Mouse (Mus musculus): ENCODE results near the gene Ptpdc1. TPM values are rescaled to one million over a fixed set of nuclear protein-coding genes. Genes with fewer than 3 reads are reported as not detected.

The Ptpdc1 gene
- polyA plus RNA-seq, 1 experiment from 2014 or later, result 17.2 TPM

DNA sequence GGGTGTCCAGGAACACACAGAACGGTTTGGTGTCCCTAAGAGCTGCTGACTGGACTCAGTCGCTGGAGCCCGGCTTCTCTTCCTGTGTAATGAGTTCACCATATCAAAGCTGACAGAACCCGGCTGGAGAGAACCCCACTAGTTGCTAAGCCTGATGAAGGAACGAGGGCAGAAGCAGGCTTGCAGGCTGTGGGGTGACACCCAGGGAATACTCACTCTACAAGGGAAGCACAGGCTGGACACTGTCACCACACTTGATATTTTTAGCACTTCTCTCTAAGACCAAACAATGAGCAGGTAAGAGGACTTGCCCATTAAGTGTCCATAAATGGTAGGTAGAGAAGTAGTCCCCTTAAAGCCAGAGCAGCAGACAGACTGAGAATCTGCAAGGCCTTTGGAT lies 20.9 kb downstream of the Ptpdc1 start:
- Histone ChIP-seq H3K27me3 (ENCODE audit: control insufficient read depth, insufficient read depth, low read length) (no peaks in the 10 kb centered on the region), H3K4me3 (ENCODE audit: low read depth, low read length) (no peak overlapping the region), H3K27ac (ENCODE audit: low read depth, low read length) (no peak overlapping the region), H3K9me3 (ENCODE audit: control insufficient read depth, low read length) (no peaks in the 10 kb centered on the region), H3K4me1 (ENCODE audit: control insufficient read depth, insufficient read depth, low read length) (no peaks in the 10 kb centered on the region), H3K9ac (ENCODE audit: low read length) (no peak overlapping the region), H3K4me2 (no peak overlapping the region), H3K36me3 (ENCODE audit: control insufficient read depth, insufficient read depth, low read length) (no peaks in the 10 kb centered on the region)
- WGBS, result 88% methylated on average over 5 of the region's 5 CpGs
- ATAC-seq (ENCODE audit: low FRiP score) (no peak), DNase-seq (ENCODE audit: low spot score, missing footprints) (no peak)

DNA sequence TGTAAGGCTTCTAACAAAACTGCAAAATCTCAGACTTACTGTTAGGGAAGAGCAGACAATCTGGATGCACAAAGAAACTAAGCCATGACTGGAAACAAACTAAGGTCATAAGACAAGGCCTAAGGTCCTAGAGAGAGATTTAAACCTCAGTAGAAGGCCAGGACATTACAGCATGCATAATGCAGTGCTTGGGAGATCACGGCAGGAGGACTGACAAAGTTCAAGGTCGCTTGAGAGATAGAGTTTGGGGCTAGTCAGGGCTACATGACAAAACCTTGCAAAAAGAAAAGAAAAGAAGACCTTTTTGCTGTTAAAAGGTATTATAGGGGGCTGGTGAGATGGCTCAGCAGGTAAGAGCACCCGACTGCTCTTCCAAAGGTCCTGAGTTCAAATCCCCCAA lies 22.2 kb downstream of the Ptpdc1 start:
- ATAC-seq (ENCODE audit: low FRiP score) (no peak), DNase-seq (ENCODE audit: low spot score, missing footprints) (no peak)
- Histone ChIP-seq H3K4me3 (ENCODE audit: low read depth, low read length) (no peak overlapping the region), H3K27ac (ENCODE audit: low read depth, low read length) (no peak overlapping the region), H3K9me3 (ENCODE audit: control insufficient read depth, low read length) (no peaks in the 10 kb centered on the region), H3K27me3 (ENCODE audit: control insufficient read depth, insufficient read depth, low read length) (no peaks in the 10 kb centered on the region), H3K4me1 (ENCODE audit: control insufficient read depth, insufficient read depth, low read length) (no peaks in the 10 kb centered on the region), H3K9ac (ENCODE audit: low read length) (no peak overlapping the region), H3K36me3 (ENCODE audit: control insufficient read depth, insufficient read depth, low read length) (no peaks in the 10 kb centered on the region), H3K4me2 (no peak overlapping the region)
- 82% methylated on average over 3 of the region's 3 CpGs for WGBS

DNA sequence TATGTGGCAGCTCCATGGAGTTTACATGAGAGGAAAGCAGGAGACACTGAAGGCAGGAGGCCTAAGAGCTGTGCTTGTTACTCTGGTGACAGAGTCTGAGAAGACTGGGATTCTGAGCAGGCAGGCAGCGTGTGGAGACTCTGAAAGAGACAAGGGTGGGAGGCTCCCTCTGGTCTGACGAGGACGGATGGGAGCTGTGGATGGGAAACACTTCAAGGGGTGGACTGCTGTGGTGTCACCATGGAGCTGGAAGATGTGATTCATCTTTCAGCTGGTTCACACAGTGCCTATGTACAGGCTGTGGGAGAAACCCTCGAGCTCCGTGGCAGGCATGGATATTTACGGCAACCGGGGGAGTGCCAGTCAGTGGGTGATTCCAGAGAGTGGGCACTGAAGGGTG lies 30.9 kb downstream of the Ptpdc1 start:
- H3K27ac ChIP-seq (ENCODE audit: low read depth, low read length), result peak overlapping the region; percentile 86
- H3K9ac ChIP-seq (ENCODE audit: low read length), result peak overlapping the region; percentile 47
- peak; percentile 92 for DNase-seq (ENCODE audit: low spot score, missing footprints)

DNA sequence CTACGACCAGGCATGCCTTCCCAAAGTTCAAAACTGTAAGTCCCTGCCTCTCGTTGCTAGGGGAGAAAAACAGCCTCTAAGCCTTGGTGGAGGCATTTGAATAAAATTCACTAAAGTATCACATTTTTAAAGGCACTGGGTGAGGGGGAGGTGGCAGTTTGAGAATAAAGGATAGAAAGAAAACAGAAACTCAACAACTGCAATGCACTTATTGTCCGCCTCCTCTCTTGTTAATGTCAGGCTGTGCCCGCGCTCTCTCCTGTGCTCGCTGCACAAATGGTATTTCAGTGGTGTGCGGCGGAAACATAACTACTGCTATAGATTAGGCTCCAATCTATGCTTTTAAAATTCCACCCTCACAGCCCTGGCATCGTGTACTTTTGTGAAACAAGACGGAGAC lies 31.4 kb downstream of the Ptpdc1 start:
- peaks cover 20% of the 10 kb centered on the region for H3K4me1 ChIP-seq (ENCODE audit: control insufficient read depth, insufficient read depth, low read length)
- peak overlapping the region; percentile 4; the same call in 1 of the 2 replicates for H3K4me3 ChIP-seq (ENCODE audit: low read depth, low read length)
- no peaks in the 10 kb centered on the region for H3K27me3 ChIP-seq (ENCODE audit: control insufficient read depth, insufficient read depth, low read length)
- H3K27ac ChIP-seq (ENCODE audit: low read depth, low read length), result peak overlapping the region; percentile 86
- no peaks in the 10 kb centered on the region for H3K9me3 ChIP-seq (ENCODE audit: control insufficient read depth, low read length)
- 27% methylated on average over 10 of the region's 10 CpGs for WGBS
- H3K36me3 ChIP-seq (ENCODE audit: control insufficient read depth, insufficient read depth, low read length), result no peaks in the 10 kb centered on the region
- ATAC-seq (ENCODE audit: low FRiP score) (0 out of 2 replicates have a peak, but pooled peaks have one; percentile 40), DNase-seq (ENCODE audit: low spot score, missing footprints) (peak; percentile 93)
- H3K9ac ChIP-seq (ENCODE audit: low read length), result peak overlapping the region; percentile 47
- peak overlapping the region; percentile 26 for H3K4me2 ChIP-seq

More for the DNA sequence above, 30.9 kb downstream of the Ptpdc1 start:
- no peaks in the 10 kb centered on the region for H3K9me3 ChIP-seq (ENCODE audit: control insufficient read depth, low read length)
- ATAC-seq (ENCODE audit: low FRiP score), result peak; percentile 62
- no peaks in the 10 kb centered on the region for H3K27me3 ChIP-seq (ENCODE audit: control insufficient read depth, insufficient read depth, low read length)
- H3K36me3 ChIP-seq (ENCODE audit: control insufficient read depth, insufficient read depth, low read length), result no peaks in the 10 kb centered on the region
- peaks cover 20% of the 10 kb centered on the region for H3K4me1 ChIP-seq (ENCODE audit: control insufficient read depth, insufficient read depth, low read length)
- peak overlapping the region; percentile 26 for H3K4me2 ChIP-seq
- WGBS, result 45% methylated on average over 7 of the region's 7 CpGs
- H3K4me3 ChIP-seq (ENCODE audit: low read depth, low read length), result no peak overlapping the region

DNA sequence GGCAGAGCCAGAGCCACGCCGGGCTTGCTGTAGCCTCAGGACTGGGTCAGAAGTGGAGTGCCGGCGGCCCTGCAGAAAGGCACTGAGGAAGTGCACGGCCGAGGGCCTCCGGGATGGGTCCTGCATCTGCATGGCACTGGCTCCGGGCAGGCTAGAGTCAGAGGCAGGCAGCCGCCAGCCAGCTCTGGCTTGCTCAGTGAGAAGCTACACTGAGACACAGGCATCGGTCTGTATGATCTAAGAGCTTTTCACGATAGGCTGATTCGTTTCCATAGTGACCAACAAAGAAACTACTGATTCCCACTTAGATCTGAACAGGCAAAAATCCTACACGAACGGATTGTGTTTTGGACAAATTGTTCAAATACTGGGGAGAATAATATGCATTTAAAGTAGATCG lies 32.3 kb downstream of the Ptpdc1 start:
- Histone ChIP-seq H3K27ac (ENCODE audit: low read depth, low read length) (peak overlapping the region; percentile 82), H3K9ac (ENCODE audit: low read length) (peak overlapping the region; percentile 49), H3K4me2 (peak overlapping the region; percentile 41), H3K9me3 (ENCODE audit: control insufficient read depth, low read length) (no peaks in the 10 kb centered on the region), H3K4me1 (ENCODE audit: control insufficient read depth, insufficient read depth, low read length) (peaks cover 20% of the 10 kb centered on the region), H3K36me3 (ENCODE audit: control insufficient read depth, insufficient read depth, low read length) (no peaks in the 10 kb centered on the region), H3K4me3 (ENCODE audit: low read depth, low read length) (peak overlapping the region; percentile 16; the same call in 1 of the 2 replicates), H3K27me3 (ENCODE audit: control insufficient read depth, insufficient read depth, low read length) (no peaks in the 10 kb centered on the region)
- DNase-seq (ENCODE audit: low spot score, missing footprints) (peak; percentile 90), ATAC-seq (ENCODE audit: low FRiP score) (peak; percentile 93)
- WGBS, result 17% methylated on average over 15 of the region's 15 CpGs

DNA sequence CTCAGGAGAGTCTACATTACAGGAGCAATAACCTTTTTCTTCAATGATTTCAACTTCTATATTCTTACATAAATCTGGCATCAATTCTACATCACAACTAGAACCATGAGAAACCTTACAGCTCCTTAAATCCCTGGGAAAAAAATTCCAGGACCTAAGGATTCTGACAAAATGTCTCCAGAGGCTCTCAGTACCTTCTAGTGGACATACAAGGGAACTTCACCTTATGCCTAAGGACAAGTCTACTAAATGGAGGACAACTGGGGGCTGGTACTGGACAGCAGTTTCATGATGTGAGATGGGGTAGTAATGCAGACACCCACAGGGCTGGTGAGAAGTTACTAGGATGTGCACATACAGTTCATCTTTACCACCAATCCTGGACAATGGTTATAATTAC lies 34.7 kb downstream of the Ptpdc1 start:
- no peak overlapping the region for H3K4me2 ChIP-seq
- no peak overlapping the region for H3K27ac ChIP-seq (ENCODE audit: low read depth, low read length)
- H3K27me3 ChIP-seq (ENCODE audit: control insufficient read depth, insufficient read depth, low read length), result no peaks in the 10 kb centered on the region
- H3K4me3 ChIP-seq (ENCODE audit: low read depth, low read length), result no peak overlapping the region
- DNase-seq (ENCODE audit: low spot score, missing footprints) (no peak), ATAC-seq (ENCODE audit: low FRiP score) (no peak)
- H3K36me3 ChIP-seq (ENCODE audit: control insufficient read depth, insufficient read depth, low read length), result peaks cover 3% of the 10 kb centered on the region
- peaks cover 20% of the 10 kb centered on the region for H3K4me1 ChIP-seq (ENCODE audit: control insufficient read depth, insufficient read depth, low read length)
- no peak overlapping the region for H3K9ac ChIP-seq (ENCODE audit: low read length)
- no peaks in the 10 kb centered on the region for H3K9me3 ChIP-seq (ENCODE audit: control insufficient read depth, low read length)

DNA sequence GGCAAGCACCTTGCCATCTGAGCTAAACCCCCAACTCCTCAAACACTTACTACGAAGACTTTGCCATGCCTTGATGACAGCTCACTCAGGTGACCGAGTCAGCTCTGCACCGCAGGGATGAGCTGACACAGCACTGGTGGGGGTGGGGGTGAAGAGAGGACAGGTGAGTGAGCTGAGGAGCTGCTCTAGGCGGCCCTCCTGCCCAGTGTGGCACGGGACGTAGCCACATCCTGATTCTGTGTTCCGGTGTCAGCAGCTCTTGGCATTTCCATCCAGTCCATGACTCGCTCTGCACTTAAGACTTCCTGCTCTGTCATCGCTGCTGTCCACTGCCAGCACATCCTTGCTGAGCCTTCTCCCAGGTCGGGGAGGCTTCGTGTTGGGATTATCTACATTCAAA lies 38.1 kb downstream of the Ptpdc1 start:
- Histone ChIP-seq H3K9ac (ENCODE audit: low read length) (no peak overlapping the region), H3K27ac (ENCODE audit: low read depth, low read length) (no peak overlapping the region), H3K4me1 (ENCODE audit: control insufficient read depth, insufficient read depth, low read length) (no peaks in the 10 kb centered on the region; the same call in none of the 2 replicates), H3K4me2 (no peak overlapping the region), H3K27me3 (ENCODE audit: control insufficient read depth, insufficient read depth, low read length) (no peaks in the 10 kb centered on the region), H3K9me3 (ENCODE audit: control insufficient read depth, low read length) (no peaks in the 10 kb centered on the region), H3K4me3 (ENCODE audit: low read depth, low read length) (no peak overlapping the region), H3K36me3 (ENCODE audit: control insufficient read depth, insufficient read depth, low read length) (peaks cover 3% of the 10 kb centered on the region)
- no peak for ATAC-seq (ENCODE audit: low FRiP score)
- 88% methylated on average over 11 of the region's 11 CpGs for WGBS
- peak; percentile 37 for DNase-seq (ENCODE audit: low spot score, missing footprints)

DNA sequence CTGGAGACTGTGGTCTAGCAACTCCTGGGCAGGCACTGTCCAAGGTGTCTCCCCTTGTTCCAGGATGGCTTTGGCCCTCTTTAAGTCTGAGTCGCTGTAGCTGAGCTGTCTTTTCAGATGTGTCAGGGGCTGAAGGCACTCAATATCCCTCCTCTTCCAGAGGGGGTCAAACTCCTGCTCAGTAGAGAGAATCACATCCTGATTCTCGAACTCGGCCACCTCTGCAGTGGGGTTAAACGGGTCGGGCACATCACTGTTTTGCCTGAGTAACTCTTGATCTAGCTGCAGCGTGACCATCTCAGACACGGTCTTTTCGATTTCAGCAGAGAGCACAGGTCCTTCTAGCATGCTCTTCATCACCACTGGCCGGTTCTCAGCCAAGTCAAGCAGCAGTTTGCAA lies 39.0 kb downstream of the Ptpdc1 start:
- peaks cover 3% of the 10 kb centered on the region for H3K36me3 ChIP-seq (ENCODE audit: control insufficient read depth, insufficient read depth, low read length)
- no peaks in the 10 kb centered on the region for H3K4me1 ChIP-seq (ENCODE audit: control insufficient read depth, insufficient read depth, low read length)
- no peak for ATAC-seq (ENCODE audit: low FRiP score)
- H3K27me3 ChIP-seq (ENCODE audit: control insufficient read depth, insufficient read depth, low read length), result no peaks in the 10 kb centered on the region
- 88% methylated on average over 9 of the region's 9 CpGs for WGBS
- no peaks in the 10 kb centered on the region for H3K9me3 ChIP-seq (ENCODE audit: control insufficient read depth, low read length)
- H3K27ac ChIP-seq (ENCODE audit: low read depth, low read length), result no peak overlapping the region
- H3K4me3 ChIP-seq (ENCODE audit: low read depth, low read length), result no peak overlapping the region
- H3K9ac ChIP-seq (ENCODE audit: low read length), result no peak overlapping the region
- no peak for DNase-seq (ENCODE audit: low spot score, missing footprints)
- no peak overlapping the region for H3K4me2 ChIP-seq

DNA sequence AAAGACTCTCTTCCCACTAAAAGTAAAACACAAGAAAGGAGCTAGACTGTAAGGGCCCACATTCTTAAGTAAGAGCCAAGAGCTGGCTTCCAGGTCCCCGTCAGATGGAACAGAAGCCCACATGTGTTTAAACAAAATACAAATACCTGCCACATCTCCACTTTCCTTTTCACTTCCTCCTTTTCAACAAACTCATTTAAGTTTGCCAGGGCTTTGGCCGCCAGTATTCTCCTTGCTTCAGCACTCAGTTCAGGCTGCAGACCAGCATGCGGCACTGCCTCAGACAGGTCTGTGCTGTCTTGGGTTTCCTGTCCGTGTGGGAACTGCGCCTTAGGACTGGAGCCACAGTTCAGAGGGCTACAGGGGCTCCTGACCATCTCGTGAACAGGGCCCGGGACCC lies 39.7 kb downstream of the Ptpdc1 start:
- Histone ChIP-seq H3K27me3 (ENCODE audit: control insufficient read depth, insufficient read depth, low read length) (no peaks in the 10 kb centered on the region), H3K27ac (ENCODE audit: low read depth, low read length) (no peak overlapping the region), H3K4me3 (ENCODE audit: low read depth, low read length) (no peak overlapping the region), H3K9me3 (ENCODE audit: control insufficient read depth, low read length) (no peaks in the 10 kb centered on the region), H3K9ac (ENCODE audit: low read length) (no peak overlapping the region), H3K4me1 (ENCODE audit: control insufficient read depth, insufficient read depth, low read length) (no peaks in the 10 kb centered on the region), H3K4me2 (no peak overlapping the region), H3K36me3 (ENCODE audit: control insufficient read depth, insufficient read depth, low read length) (peaks cover 3% of the 10 kb centered on the region)
- DNase-seq (ENCODE audit: low spot score, missing footprints) (peak; percentile 45), ATAC-seq (ENCODE audit: low FRiP score) (no peak)
- 87% methylated on average over 7 of the region's 7 CpGs for WGBS

All from midbrain, embryonic 11.5 days (tissue).